Mouse (Mus musculus): ENCODE data around the gene Ccdc149. TPM values are rescaled to one million over a fixed set of nuclear protein-coding genes. Genes with fewer than 3 reads are reported as not detected.

Gene Ccdc149
- polyA plus RNA-seq, 1 experiment from 2014 or later, result 2.5 TPM

DNA sequence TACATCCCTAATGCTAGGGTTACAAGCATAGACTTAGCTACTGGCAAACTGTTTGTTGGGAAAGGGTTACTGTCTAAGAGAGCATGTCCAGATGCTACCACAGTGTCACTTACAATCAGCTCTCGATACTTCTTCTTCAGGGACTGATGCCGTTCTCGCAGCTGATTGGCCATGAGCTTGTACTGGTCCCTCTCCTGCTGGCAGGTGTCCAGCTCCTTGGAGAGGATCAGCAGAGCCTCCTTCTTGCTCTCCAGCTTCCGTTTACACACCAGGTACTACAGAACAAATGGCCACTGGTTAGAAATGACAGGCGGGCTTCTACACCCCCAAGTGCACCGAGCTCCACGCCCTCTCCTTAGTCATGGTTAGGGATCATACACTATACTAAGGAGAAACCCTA lies 32.4 kb downstream of the Ccdc149 start:
- 80% methylated on average over 7 of the region's 7 CpGs for WGBS
- H3K4me2 ChIP-seq, result no peak overlapping the region
- H3K9ac ChIP-seq, result no peak overlapping the region
- H3K4me1 ChIP-seq, result no peaks in the 10 kb centered on the region
- no peaks in the 10 kb centered on the region for H3K27me3 ChIP-seq
- H3K36me3 ChIP-seq, result no peaks in the 10 kb centered on the region
- ATAC-seq (ENCODE audit: insufficient number of reproducible peaks, insufficient read depth, low FRiP score, low TSS enrichment, low read depth), result no peak
- no peak overlapping the region for H3K4me3 ChIP-seq
- no peak overlapping the region for H3K27ac ChIP-seq
- no peaks in the 10 kb centered on the region for H3K9me3 ChIP-seq

DNA sequence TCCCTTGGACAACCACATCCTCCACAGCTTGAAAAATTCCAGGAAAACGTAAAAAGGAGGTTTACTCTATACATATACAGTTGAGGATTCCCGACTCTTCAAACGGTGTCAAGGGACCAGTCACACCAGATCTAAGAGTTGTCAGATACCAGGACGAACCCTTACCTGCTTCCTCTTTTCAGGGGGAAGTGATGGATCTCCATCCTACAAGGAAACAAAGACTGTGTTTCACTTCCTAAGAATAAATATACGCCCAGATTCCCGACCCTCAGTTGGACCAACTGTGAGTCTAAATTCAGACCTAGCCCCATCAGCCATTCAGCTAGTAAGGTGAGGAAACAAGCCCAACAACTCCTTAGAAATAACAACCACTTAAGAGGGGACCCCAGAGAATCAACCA lies 35.8 kb downstream of the Ccdc149 start:
- Histone ChIP-seq H3K27me3 (no peaks in the 10 kb centered on the region), H3K9ac (no peak overlapping the region), H3K36me3 (no peaks in the 10 kb centered on the region), H3K27ac (no peak overlapping the region), H3K4me3 (no peak overlapping the region), H3K9me3 (no peaks in the 10 kb centered on the region), H3K4me2 (no peak overlapping the region), H3K4me1 (no peaks in the 10 kb centered on the region)
- ATAC-seq (ENCODE audit: insufficient number of reproducible peaks, insufficient read depth, low FRiP score, low TSS enrichment, low read depth), result no peak
- 87% methylated on average over 6 of the region's 6 CpGs for WGBS

DNA sequence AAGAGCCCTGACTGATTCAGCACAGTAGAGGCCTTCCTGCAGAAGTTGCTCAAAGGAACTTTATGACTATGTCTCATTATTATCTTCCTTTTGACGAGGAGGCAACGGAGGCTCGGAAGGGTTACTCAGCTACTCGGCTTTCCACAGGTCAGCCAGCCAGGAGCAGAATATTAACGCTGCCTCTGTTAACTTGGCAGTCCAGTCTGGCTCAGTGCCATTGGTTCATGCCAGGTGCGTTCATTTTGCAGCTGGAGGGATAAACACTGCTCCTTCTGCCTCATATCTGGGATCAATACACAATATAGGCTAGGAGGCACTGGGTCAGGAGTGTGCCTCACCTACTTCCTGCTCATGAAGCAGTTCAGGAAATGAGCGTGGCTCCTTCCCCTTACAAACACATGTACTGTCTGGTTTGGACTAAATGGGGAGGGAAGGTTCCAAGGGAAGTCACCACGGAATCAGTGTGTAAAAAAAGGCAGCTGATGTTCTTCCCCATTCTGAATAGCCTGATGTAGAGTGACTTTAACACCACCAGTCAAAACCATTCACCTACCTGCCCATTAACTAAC lies 40.0 kb downstream of the Ccdc149 start:
- Histone ChIP-seq H3K27ac (no peak overlapping the region), H3K4me1 (no peaks in the 10 kb centered on the region), H3K4me2 (no peak overlapping the region), H3K27me3 (no peaks in the 10 kb centered on the region), H3K4me3 (no peak overlapping the region), H3K9ac (no peak overlapping the region), H3K36me3 (no peaks in the 10 kb centered on the region), H3K9me3 (no peaks in the 10 kb centered on the region)
- 40% methylated on average over 8 of the region's 8 CpGs for WGBS
- ATAC-seq (ENCODE audit: insufficient number of reproducible peaks, insufficient read depth, low FRiP score, low TSS enrichment, low read depth), result 0 out of 2 replicates have a peak, but pooled peaks have one; percentile 27

DNA sequence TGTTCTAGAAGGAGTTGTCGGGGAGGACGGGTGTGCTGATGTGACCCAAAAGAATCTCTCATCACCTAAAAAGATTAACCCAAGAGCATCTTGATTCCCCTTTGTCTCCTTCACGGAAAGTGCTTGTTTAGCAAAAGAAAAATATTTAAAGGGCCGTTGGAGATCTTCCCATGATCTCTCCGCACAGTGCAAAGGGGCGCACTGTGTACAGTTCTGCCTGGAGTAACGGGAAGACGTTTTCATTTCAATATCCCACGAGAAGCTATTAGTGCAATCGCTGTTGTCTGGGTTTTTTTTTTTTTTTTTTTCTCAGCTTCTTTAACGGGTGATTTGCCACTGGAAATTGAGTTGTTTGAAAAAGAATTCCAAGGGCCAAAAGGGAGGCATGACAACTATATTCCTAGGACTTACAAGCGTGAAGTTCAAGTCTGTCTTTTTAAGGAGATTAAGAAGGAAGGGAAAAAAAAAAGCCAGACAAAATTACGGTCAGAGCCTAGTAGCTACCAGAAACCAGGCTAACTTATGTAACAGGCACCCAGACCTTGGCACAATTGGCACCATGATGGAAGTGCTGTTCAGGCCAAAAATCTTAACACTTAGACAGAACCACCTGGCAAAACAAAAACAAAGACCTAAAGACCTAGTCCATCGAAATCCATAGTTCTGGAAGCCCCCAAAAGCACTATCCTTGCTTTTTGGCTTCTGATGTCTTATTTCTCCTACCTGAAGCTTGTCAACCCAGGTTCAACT lies 41.4 kb downstream of the Ccdc149 start:
- H3K9ac ChIP-seq, result no peak overlapping the region

DNA sequence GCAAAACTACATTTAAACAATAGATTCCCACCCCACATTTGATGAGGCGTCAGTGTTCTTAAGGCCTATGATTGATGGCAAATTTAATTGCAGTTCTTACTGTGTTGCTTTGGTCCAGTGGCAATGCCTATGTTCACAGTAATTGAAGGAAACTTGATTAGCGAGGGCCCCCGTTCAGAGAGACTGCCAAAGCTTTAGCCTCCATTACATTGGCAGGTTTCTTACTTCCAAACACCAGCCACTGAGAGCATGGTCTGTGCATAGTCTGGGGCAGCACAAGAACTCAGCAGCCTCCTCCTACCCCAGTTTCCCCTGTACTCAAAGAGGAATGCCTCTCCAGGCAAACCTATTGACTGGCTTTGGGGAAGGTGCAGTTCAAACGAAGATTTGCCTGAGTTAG lies 42.7 kb downstream of the Ccdc149 start:
- Histone ChIP-seq H3K4me3 (no peak overlapping the region), H3K9ac (no peak overlapping the region)
- WGBS, result 42% methylated on average over 4 of the region's 4 CpGs

More for the DNA sequence above, 41.4 kb downstream of the Ccdc149 start:
- Histone ChIP-seq H3K27me3 (no peaks in the 10 kb centered on the region), H3K4me1 (no peaks in the 10 kb centered on the region), H3K27ac (no peak overlapping the region), H3K9me3 (no peaks in the 10 kb centered on the region), H3K36me3 (no peaks in the 10 kb centered on the region), H3K4me2 (no peak overlapping the region), H3K4me3 (no peak overlapping the region)
- no peak for ATAC-seq (ENCODE audit: insufficient number of reproducible peaks, insufficient read depth, low FRiP score, low TSS enrichment, low read depth)
- WGBS, result 74% methylated on average over 14 of the region's 14 CpGs

DNA sequence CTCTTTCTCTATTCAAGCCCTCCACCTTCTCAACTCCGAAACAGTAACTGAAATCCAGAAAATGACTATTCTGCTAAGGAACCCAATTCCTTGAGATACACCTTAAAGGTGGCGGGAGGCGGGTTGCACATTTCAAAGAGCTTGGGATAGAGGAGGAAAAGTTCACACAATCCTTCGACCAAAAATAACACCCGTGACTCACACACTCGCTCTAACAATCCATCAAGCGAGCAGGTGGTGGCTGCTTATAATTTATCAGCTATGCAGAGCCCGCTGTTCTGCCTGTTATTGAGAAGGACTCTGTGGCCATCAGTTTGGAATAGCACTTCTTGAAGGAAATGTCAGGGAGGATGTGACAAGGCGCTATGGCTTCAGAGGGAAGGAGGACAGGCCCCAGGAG lies 45.5 kb downstream of the Ccdc149 start:
- Histone ChIP-seq H3K4me2 (no peak overlapping the region), H3K4me1 (no peaks in the 10 kb centered on the region), H3K9ac (no peak overlapping the region), H3K27ac (no peak overlapping the region), H3K27me3 (no peaks in the 10 kb centered on the region), H3K9me3 (no peaks in the 10 kb centered on the region), H3K4me3 (no peak overlapping the region), H3K36me3 (no peaks in the 10 kb centered on the region)
- WGBS, result 85% methylated on average over 9 of the region's 9 CpGs
- no peak for ATAC-seq (ENCODE audit: insufficient number of reproducible peaks, insufficient read depth, low FRiP score, low TSS enrichment, low read depth)

More for the DNA sequence above, 42.7 kb downstream of the Ccdc149 start:
- Histone ChIP-seq H3K36me3 (no peaks in the 10 kb centered on the region), H3K9me3 (no peaks in the 10 kb centered on the region), H3K27ac (no peak overlapping the region), H3K4me1 (no peaks in the 10 kb centered on the region), H3K27me3 (no peaks in the 10 kb centered on the region), H3K4me2 (no peak overlapping the region)
- ATAC-seq (ENCODE audit: insufficient number of reproducible peaks, insufficient read depth, low FRiP score, low TSS enrichment, low read depth), result no peak

DNA sequence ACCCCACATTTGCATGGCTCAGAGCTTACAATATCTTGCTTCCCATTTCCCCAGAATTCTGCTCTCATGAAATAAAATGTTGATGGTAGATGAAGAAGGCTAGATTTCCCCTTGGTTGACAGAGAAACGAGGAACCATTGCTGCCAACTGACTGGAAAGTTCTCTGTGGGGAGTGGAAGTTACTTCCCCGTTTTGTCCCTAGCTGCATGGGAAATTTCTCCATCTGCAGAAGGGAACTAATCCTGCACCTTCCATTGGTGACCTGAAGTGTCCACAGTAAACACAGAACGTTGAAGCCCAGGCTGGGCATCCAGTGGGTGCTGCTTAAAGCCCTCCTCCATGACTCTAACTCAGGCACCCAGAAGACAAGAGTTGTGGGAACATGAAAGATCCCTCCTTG lies 47.4 kb downstream of the Ccdc149 start:
- 76% methylated on average over 3 of the region's 3 CpGs for WGBS
- Histone ChIP-seq H3K9me3 (no peaks in the 10 kb centered on the region), H3K9ac (no peak overlapping the region), H3K4me2 (no peak overlapping the region), H3K36me3 (no peaks in the 10 kb centered on the region), H3K4me3 (no peak overlapping the region), H3K27ac (no peak overlapping the region), H3K27me3 (no peaks in the 10 kb centered on the region), H3K4me1 (no peaks in the 10 kb centered on the region)
- no peak for ATAC-seq (ENCODE audit: insufficient number of reproducible peaks, insufficient read depth, low FRiP score, low TSS enrichment, low read depth)

DNA sequence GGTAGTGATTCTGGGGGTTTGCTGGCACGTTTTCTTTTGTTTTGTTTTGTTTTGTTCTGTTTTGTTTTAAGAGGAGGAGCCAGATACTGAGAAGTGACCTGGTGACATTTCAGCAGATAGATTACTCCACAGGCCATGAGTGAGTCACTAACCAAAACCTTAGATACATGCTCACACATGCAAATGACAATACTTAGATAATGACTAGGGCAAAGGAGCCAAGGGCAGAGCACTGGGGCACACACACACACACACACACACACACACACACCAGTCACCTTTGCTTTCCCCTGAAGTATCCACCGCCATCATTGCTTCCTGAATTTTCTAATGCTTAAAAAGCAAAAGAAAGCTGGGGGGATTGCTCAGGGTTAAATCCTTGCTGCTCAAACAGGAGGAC lies 54.8 kb downstream of the Ccdc149 start:
- no peaks in the 10 kb centered on the region for H3K4me1 ChIP-seq
- H3K36me3 ChIP-seq, result no peaks in the 10 kb centered on the region
- H3K27ac ChIP-seq, result no peak overlapping the region
- H3K27me3 ChIP-seq, result no peaks in the 10 kb centered on the region
- WGBS, result 66% methylated on average over 2 of the region's 2 CpGs
- no peak overlapping the region for H3K4me2 ChIP-seq
- no peak overlapping the region for H3K4me3 ChIP-seq
- ATAC-seq (ENCODE audit: insufficient number of reproducible peaks, insufficient read depth, low FRiP score, low TSS enrichment, low read depth), result no peak
- H3K9ac ChIP-seq, result no peak overlapping the region
- no peaks in the 10 kb centered on the region for H3K9me3 ChIP-seq

DNA sequence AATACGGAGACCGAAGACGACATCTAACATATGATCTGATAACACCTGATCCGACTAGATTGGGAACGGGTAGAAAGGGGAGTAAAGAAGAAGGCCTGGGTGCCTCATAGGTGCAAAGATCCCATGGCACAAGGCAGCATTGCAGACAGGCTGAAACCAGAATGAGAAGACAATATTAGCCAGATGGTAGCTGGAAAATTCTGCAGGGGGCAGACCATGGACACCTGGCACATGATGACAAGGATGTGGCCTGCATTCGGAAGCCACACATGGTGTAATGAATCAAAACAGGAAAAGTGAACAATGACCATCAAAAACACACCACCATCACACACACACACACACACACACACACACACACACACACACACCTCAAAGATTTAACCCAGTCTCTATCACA lies 55.4 kb downstream of the Ccdc149 start:
- no peak overlapping the region for H3K4me2 ChIP-seq
- H3K27ac ChIP-seq, result no peak overlapping the region
- 85% methylated on average over 6 of the region's 6 CpGs for WGBS
- H3K36me3 ChIP-seq, result no peaks in the 10 kb centered on the region
- no peak overlapping the region for H3K9ac ChIP-seq
- no peaks in the 10 kb centered on the region for H3K27me3 ChIP-seq
- H3K4me3 ChIP-seq, result no peak overlapping the region
- H3K4me1 ChIP-seq, result no peaks in the 10 kb centered on the region
- H3K9me3 ChIP-seq, result no peaks in the 10 kb centered on the region
- no peak for ATAC-seq (ENCODE audit: insufficient number of reproducible peaks, insufficient read depth, low FRiP score, low TSS enrichment, low read depth)

DNA sequence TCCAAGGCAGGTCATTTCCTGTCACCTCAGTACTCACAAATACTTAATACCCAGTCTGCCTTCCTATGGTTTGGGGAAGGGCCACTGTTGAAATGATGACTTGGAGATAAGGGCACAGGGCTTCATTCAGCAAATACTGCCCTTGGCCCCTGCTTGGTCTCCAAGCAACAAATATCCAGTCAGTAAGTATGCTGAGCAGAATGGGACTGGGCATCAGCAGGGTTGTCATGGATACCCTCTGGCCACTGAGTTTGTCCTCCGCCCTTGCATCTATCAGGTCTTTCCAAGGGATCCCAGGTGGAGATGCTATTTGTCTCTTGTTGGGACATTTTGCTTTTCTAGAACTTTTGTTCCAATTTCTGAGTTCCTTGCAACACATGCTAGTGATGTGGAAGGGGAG lies 56.1 kb downstream of the Ccdc149 start:
- H3K4me3 ChIP-seq, result no peak overlapping the region
- H3K4me1 ChIP-seq, result no peaks in the 10 kb centered on the region
- H3K36me3 ChIP-seq, result no peaks in the 10 kb centered on the region
- H3K27ac ChIP-seq, result no peak overlapping the region
- ATAC-seq (ENCODE audit: insufficient number of reproducible peaks, insufficient read depth, low FRiP score, low TSS enrichment, low read depth), result no peak
- no peaks in the 10 kb centered on the region for H3K9me3 ChIP-seq
- no peak overlapping the region for H3K4me2 ChIP-seq
- no peak overlapping the region for H3K9ac ChIP-seq
- no peaks in the 10 kb centered on the region for H3K27me3 ChIP-seq
- 97% methylated on average over 1 of the region's 1 CpGs for WGBS

DNA sequence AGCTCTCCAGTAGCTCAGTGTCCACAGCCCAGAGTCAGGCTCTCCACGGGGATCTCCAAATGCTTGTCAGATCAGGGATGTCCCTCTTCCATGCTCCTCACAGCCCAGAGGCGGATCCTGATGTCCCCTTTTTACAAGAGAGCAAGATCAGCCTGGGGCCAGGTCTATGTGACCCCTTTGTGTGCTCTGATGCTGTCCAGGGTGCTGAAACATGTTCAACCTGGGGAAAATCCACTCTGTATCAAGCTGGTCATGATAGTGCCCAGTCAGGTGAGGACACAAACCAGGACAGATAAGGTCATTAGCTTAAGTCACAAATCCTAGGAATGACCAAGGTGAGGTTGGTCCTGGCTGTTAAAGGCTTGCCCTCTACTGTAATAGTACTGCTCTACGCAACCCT lies 59.8 kb downstream of the Ccdc149 start:
- Histone ChIP-seq H3K9ac (no peak overlapping the region), H3K27ac (no peak overlapping the region), H3K9me3 (no peaks in the 10 kb centered on the region), H3K27me3 (no peaks in the 10 kb centered on the region), H3K4me1 (no peaks in the 10 kb centered on the region), H3K36me3 (no peaks in the 10 kb centered on the region), H3K4me3 (no peak overlapping the region), H3K4me2 (no peak overlapping the region)
- no peak for ATAC-seq (ENCODE audit: insufficient number of reproducible peaks, insufficient read depth, low FRiP score, low TSS enrichment, low read depth)
- 46% methylated on average over 3 of the region's 3 CpGs for WGBS

DNA sequence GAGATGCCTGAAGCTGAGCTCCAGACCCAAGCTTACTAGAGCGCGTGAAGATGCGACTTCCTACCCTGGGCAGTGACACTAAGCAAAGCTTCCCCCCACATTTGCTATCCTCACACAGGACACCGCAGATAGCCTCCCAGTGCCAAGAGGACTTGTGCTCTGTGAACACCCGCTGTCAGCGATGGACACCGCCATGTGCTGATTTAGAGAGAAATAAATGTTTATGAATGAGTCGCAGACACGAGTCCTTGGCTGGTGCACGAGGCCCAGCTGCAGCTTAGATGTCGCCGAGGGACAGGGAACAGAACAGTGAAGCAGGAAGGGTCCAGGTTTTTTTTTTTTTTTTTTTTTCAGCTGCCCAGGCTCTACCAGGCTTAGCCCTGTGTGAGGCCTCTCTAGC lies 61.1 kb downstream of the Ccdc149 start:
- no peaks in the 10 kb centered on the region for H3K4me1 ChIP-seq
- H3K9ac ChIP-seq, result no peak overlapping the region
- ATAC-seq (ENCODE audit: insufficient number of reproducible peaks, insufficient read depth, low FRiP score, low TSS enrichment, low read depth), result no peak
- no peak overlapping the region for H3K4me2 ChIP-seq
- no peaks in the 10 kb centered on the region for H3K27me3 ChIP-seq
- H3K4me3 ChIP-seq, result no peak overlapping the region
- no peaks in the 10 kb centered on the region for H3K9me3 ChIP-seq
- 87% methylated on average over 12 of the region's 12 CpGs for WGBS
- no peak overlapping the region for H3K27ac ChIP-seq
- no peaks in the 10 kb centered on the region for H3K36me3 ChIP-seq
